Mouse (Mus musculus) midbrain, embryonic 10.5 days (tissue): Measurements from ENCODE around the gene Krt25. TPM values are rescaled to one million over a fixed set of nuclear protein-coding genes. Genes with fewer than 3 reads are reported as not detected.

ENCODE experiments used
- DNase-seq: peaks from one replicate; pipeline ENCODE4 v3.0.0-alpha.2; 2017; ENCODE audit warnings: low spot score
- H3K27ac ChIP-seq: fragments of 300-500 bp; sonication (generic); replicated peaks from 2 replicates; pipeline ENCODE4 v1.5.1; 2016; ENCODE audit warnings: mild to moderate bottlenecking
- H3K27me3 ChIP-seq: fragments of 300-500 bp; sonication (generic); 2 replicates; pipeline ENCODE4 v1.6.1; 2016; ENCODE audit warnings: low read depth, mild to moderate bottlenecking; ENCODE audit not compliant: poor library complexity, severe bottlenecking
- H3K36me3 ChIP-seq: fragments of 300-500 bp; sonication (generic); 2 replicates; pipeline ENCODE4 v1.6.1; 2016; ENCODE audit warnings: mild to moderate bottlenecking, moderate library complexity
- H3K4me1 ChIP-seq: fragments of 300-500 bp; sonication (generic); 2 replicates; pipeline ENCODE4 v1.6.1; 2016
- H3K4me3 ChIP-seq: fragments of 300-500 bp; sonication (generic); 2 replicates; pipeline ENCODE4 v1.5.1; 2016; ENCODE audit warnings: mild to moderate bottlenecking, moderate library complexity
- H3K9me3 ChIP-seq: fragments of 300-500 bp; sonication (generic); replicated peaks from 2 replicates; pipeline ENCODE4 v1.6.1; 2016; ENCODE audit warnings: mild to moderate bottlenecking
- WGBS: fragments of 180-500 bp; shearing (Covaris S2); methylation state at CpG from one replicate; pipeline ENCODE4 v1.1.7; 2016; 5-methylcytosine and 5-hydroxymethylcytosine counted together
- polyA plus RNA-seq: library from polyadenylated mRNA; unstranded; fragments of >200 nt; fragmentation: Nextera tagmentation; extraction: Ambion mirVana; gene quantifications from 2 replicates; pipeline ENCODE4 v1.2.1, GENCODE M21; 2016

Gene Krt25
- polyA plus RNA-seq, 1 experiment from 2014 or later, result not detected

GRCm38 (mm10) chr11:99316543-99316942, 6.2 kb downstream of the Krt25 start:
- H3K27me3 ChIP-seq, result no peaks in the 10 kb centered on the region
- H3K4me1 ChIP-seq, result 0 out of 2 replicates have a peak, but pooled peaks cover 4% of the 10 kb centered on the region
- no peak for DNase-seq
- no peak overlapping the region for H3K27ac ChIP-seq
- H3K4me3 ChIP-seq, result no peak overlapping the region
- no peaks in the 10 kb centered on the region for H3K9me3 ChIP-seq
- H3K36me3 ChIP-seq, result no peaks in the 10 kb centered on the region
- WGBS, result 63% methylated on average over 8 of the region's 8 CpGs

GRCm38 (mm10) chr11:99314594-99314993, 8.2 kb downstream of the Krt25 start:
- no peak overlapping the region for H3K4me3 ChIP-seq
- no peak for DNase-seq
- no peaks in the 10 kb centered on the region for H3K36me3 ChIP-seq
- H3K27ac ChIP-seq, result no peak overlapping the region
- H3K27me3 ChIP-seq, result no peaks in the 10 kb centered on the region
- 81% methylated on average over 2 of the region's 2 CpGs for WGBS
- no peaks in the 10 kb centered on the region for H3K9me3 ChIP-seq
- 0 out of 2 replicates have a peak, but pooled peaks cover 4% of the 10 kb centered on the region for H3K4me1 ChIP-seq

- Histone ChIP-seq H3K4me1 (no peaks in the 10 kb centered on the region), H3K4me3 (no peak overlapping the region), H3K36me3 (no peaks in the 10 kb centered on the region), H3K27me3 (no peaks in the 10 kb centered on the region), H3K9me3 (no peaks in the 10 kb centered on the region), H3K27ac (no peak overlapping the region)
- no peak for DNase-seq
- WGBS, result 80% methylated on average over 1 of the region's 1 CpGs
These were observed 11.9 kb downstream of the Krt25 start for GRCm38 (mm10) chr11:99310882-99311281.

GRCm38 (mm10) chr11:99307579-99307978, 15.2 kb downstream of the Krt25 start:
- no peaks in the 10 kb centered on the region for H3K4me1 ChIP-seq
- H3K9me3 ChIP-seq, result no peaks in the 10 kb centered on the region
- no peaks in the 10 kb centered on the region for H3K27me3 ChIP-seq
- H3K36me3 ChIP-seq, result no peaks in the 10 kb centered on the region
- peak; percentile 55 for DNase-seq
- H3K27ac ChIP-seq, result no peak overlapping the region
- no peak overlapping the region for H3K4me3 ChIP-seq
- 38% methylated on average over 2 of the region's 2 CpGs for WGBS

- H3K36me3 ChIP-seq, result no peaks in the 10 kb centered on the region
- WGBS, result 70% methylated on average over 5 of the region's 5 CpGs
- no peaks in the 10 kb centered on the region for H3K27me3 ChIP-seq
- no peak overlapping the region for H3K4me3 ChIP-seq
- H3K27ac ChIP-seq, result no peak overlapping the region
- H3K4me1 ChIP-seq, result no peaks in the 10 kb centered on the region
- no peaks in the 10 kb centered on the region for H3K9me3 ChIP-seq
- no peak for DNase-seq
These were observed 27.7 kb downstream of the Krt25 start for GRCm38 (mm10) chr11:99295039-99295438.

- Histone ChIP-seq H3K9me3 (no peaks in the 10 kb centered on the region), H3K36me3 (no peaks in the 10 kb centered on the region), H3K4me3 (no peak overlapping the region), H3K27ac (no peak overlapping the region), H3K4me1 (no peaks in the 10 kb centered on the region), H3K27me3 (no peaks in the 10 kb centered on the region)
- DNase-seq, result peak; percentile 21
- WGBS, result 63% methylated on average over 5 of the region's 5 CpGs
These were observed 29.9 kb downstream of the Krt25 start for GRCm38 (mm10) chr11:99292846-99293245.

GRCm38 (mm10) chr11:99284833-99285312, 37.9 kb downstream of the Krt25 start, which contains the start of gene Krt24:
TSS of gene Krt24 (minus strand) at chr11:99285262.
- Histone ChIP-seq H3K36me3 (no peaks in the 10 kb centered on the region), H3K27me3 (no peaks in the 10 kb centered on the region), H3K27ac (0 out of 2 replicates have a peak within 1 kb of the TSS, but pooled peaks have one; percentile 17), H3K9me3 (no peaks in the 10 kb centered on the region), H3K4me3 (no peak within 1 kb of the TSS), H3K4me1 (peaks cover 3% of the 10 kb centered on the region)
- 46% methylated on average over 11 of the region's 11 CpGs for WGBS
- no peak for DNase-seq

- Histone ChIP-seq H3K27me3 (no peaks in the 10 kb centered on the region), H3K4me1 (peaks cover 3% of the 10 kb centered on the region), H3K4me3 (no peak overlapping the region), H3K9me3 (no peaks in the 10 kb centered on the region), H3K27ac (no peak overlapping the region), H3K36me3 (no peaks in the 10 kb centered on the region)
- WGBS, result 89% methylated on average over 5 of the region's 5 CpGs
- no peak for DNase-seq
These were observed 38.7 kb downstream of the Krt25 start for GRCm38 (mm10) chr11:99284011-99284410.

GRCm38 (mm10) chr11:99283334-99283733, 39.4 kb downstream of the Krt25 start:
- Histone ChIP-seq H3K4me1 (peaks cover 3% of the 10 kb centered on the region), H3K36me3 (no peaks in the 10 kb centered on the region), H3K27ac (no peak overlapping the region), H3K4me3 (no peak overlapping the region), H3K9me3 (no peaks in the 10 kb centered on the region), H3K27me3 (no peaks in the 10 kb centered on the region)
- 68% methylated on average over 4 of the region's 4 CpGs for WGBS
- no peak for DNase-seq

GRCm38 (mm10) chr11:99281116-99281515, 41.6 kb downstream of the Krt25 start:
- WGBS, result 76% methylated on average over 9 of the region's 9 CpGs
- H3K27ac ChIP-seq, result no peak overlapping the region
- H3K9me3 ChIP-seq, result no peaks in the 10 kb centered on the region
- DNase-seq, result no peak
- no peaks in the 10 kb centered on the region for H3K36me3 ChIP-seq
- H3K27me3 ChIP-seq, result no peaks in the 10 kb centered on the region
- no peak overlapping the region for H3K4me3 ChIP-seq
- peaks cover 3% of the 10 kb centered on the region for H3K4me1 ChIP-seq

GRCm38 (mm10) chr11:99279986-99280385, 42.8 kb downstream of the Krt25 start:
- Histone ChIP-seq H3K36me3 (no peaks in the 10 kb centered on the region), H3K27me3 (no peaks in the 10 kb centered on the region), H3K4me3 (no peak overlapping the region), H3K27ac (no peak overlapping the region), H3K9me3 (no peaks in the 10 kb centered on the region), H3K4me1 (peaks cover 3% of the 10 kb centered on the region)
- 89% methylated on average over 5 of the region's 5 CpGs for WGBS
- no peak for DNase-seq

- Histone ChIP-seq H3K27ac (no peak overlapping the region), H3K4me3 (no peak overlapping the region), H3K36me3 (no peaks in the 10 kb centered on the region), H3K9me3 (no peaks in the 10 kb centered on the region), H3K4me1 (no peaks in the 10 kb centered on the region), H3K27me3 (no peaks in the 10 kb centered on the region)
- 75% methylated on average over 7 of the region's 7 CpGs for WGBS
- DNase-seq, result no peak
These were observed 46.0 kb downstream of the Krt25 start for GRCm38 (mm10) chr11:99276786-99277185.

GRCm38 (mm10) chr11:99275624-99276023, 47.1 kb downstream of the Krt25 start:
- 80% methylated on average over 6 of the region's 6 CpGs for WGBS
- Histone ChIP-seq H3K9me3 (no peaks in the 10 kb centered on the region), H3K4me3 (no peak overlapping the region), H3K27me3 (no peaks in the 10 kb centered on the region), H3K27ac (no peak overlapping the region), H3K4me1 (no peaks in the 10 kb centered on the region), H3K36me3 (no peaks in the 10 kb centered on the region)
- no peak for DNase-seq

- 83% methylated on average over 4 of the region's 4 CpGs for WGBS
These were observed 50.0 kb downstream of the Krt25 start for GRCm38 (mm10) chr11:99272721-99273120.

More at GRCm38 (mm10) chr11:99272721-99273120, 50.0 kb downstream of the Krt25 start:
- no peak overlapping the region for H3K27ac ChIP-seq
- no peaks in the 10 kb centered on the region for H3K27me3 ChIP-seq
- H3K4me1 ChIP-seq, result no peaks in the 10 kb centered on the region
- no peak for DNase-seq
- H3K36me3 ChIP-seq, result no peaks in the 10 kb centered on the region
- H3K4me3 ChIP-seq, result no peak overlapping the region
- H3K9me3 ChIP-seq, result no peaks in the 10 kb centered on the region
